17 mouse cellular contexts compared by ENCODE assay signal in genomic region chr16:22645256-22645655, GRCm38 (mm10).
"Had no signal": no experiment of that assay in that cellular context is flagged by ENCODE, and none has a peak within 500 bp of the region (broad histone marks: within the 10 kb centered on the region; RNA-seq: fewer than 3 reads in every experiment).

No protein-coding gene starts in this region.

- H3K36me3 ChIP-seq: lung, embryonic 15.5 days; midbrain, embryonic 13.5 days; midbrain, embryonic 15.5 days; neural tube, embryonic 12.5 days; stomach, embryonic 15.5 days had no signal

- H3K4me2 ChIP-seq: lung, embryonic 15.5 days; midbrain, embryonic 11.5 days; midbrain, embryonic 13.5 days; midbrain, embryonic 15.5 days; neural tube, embryonic 12.5 days; stomach, embryonic 15.5 days had no signal

- H3K9me3 ChIP-seq: lung, embryonic 15.5 days; megakaryocyte, embryonic 14.5 days; midbrain, embryonic 13.5 days; midbrain, embryonic 15.5 days; neural tube, embryonic 12.5 days; stomach, embryonic 15.5 days had no signal

- H3K27ac ChIP-seq: lung, embryonic 15.5 days; macrophage; midbrain, embryonic 13.5 days; midbrain, embryonic 15.5 days; neural tube, embryonic 12.5 days; stomach, embryonic 15.5 days; stomach, postnatal 0 days had no signal

- H3K4me1 ChIP-seq: lung, embryonic 15.5 days; midbrain, embryonic 15.5 days; neural tube, embryonic 12.5 days; stomach, embryonic 15.5 days had no signal

- ATAC-seq: lung, postnatal 0 days; midbrain, embryonic 13.5 days; midbrain, embryonic 15.5 days had no signal

- H3K27me3 ChIP-seq: megakaryocyte, embryonic 14.5 days; midbrain, embryonic 13.5 days; midbrain, embryonic 15.5 days; neural tube, embryonic 12.5 days; stomach, embryonic 15.5 days had no signal

- H3K9ac ChIP-seq: lung, embryonic 15.5 days; midbrain, embryonic 13.5 days; midbrain, embryonic 15.5 days; neural tube, embryonic 12.5 days; stomach, embryonic 15.5 days had no signal

- DNase-seq: lung, adult 2 months; lung, postnatal 14 days; lung, postnatal 36 days; right cerebral cortex, postnatal 14 days; thymus, adult 2 months; thymus, postnatal 25 days; thymus, postnatal 4 days had no signal

- H3K4me3 ChIP-seq: lung, embryonic 15.5 days; megakaryocyte, embryonic 14.5 days; midbrain, embryonic 13.5 days; midbrain, embryonic 15.5 days; neural tube, embryonic 12.5 days; stomach, embryonic 15.5 days had no signal
